Mouse (Mus musculus) liver, embryonic 13.5 days (tissue): ENCODE measurements around the gene Rapsn. TPM values are rescaled to one million over a fixed set of nuclear protein-coding genes. Genes with fewer than 3 reads are reported as not detected.
"Not testable (repeated sequence)": the region's sequence is repeated elsewhere in the genome, so short reads cannot be mapped to it uniquely, and the experiment has no call there.

Source experiments
- ATAC-seq: fragments of 200-750 bp; cut with Nextera tagmentation; 2 replicates; pipeline ENCODE4 v1.8.0; 2017; ENCODE audit warnings: low read depth, mild to moderate bottlenecking, moderate number of reproducible peaks, moderate library complexity
- DNase-seq: peaks from one replicate; pipeline ENCODE4 v3.0.0; 2022
- H3K27ac ChIP-seq: fragments of 300-500 bp; sonication (generic); 2 replicates; pipeline ENCODE4 v1.5.1; 2015; ENCODE audit warnings: moderate library complexity, mild to moderate bottlenecking, inconsistent platforms
- H3K27me3 ChIP-seq: fragments of 300-500 bp; sonication (generic); 2 replicates; pipeline ENCODE4 v1.6.1; 2015; ENCODE audit warnings: mild to moderate bottlenecking, inconsistent platforms
- H3K36me3 ChIP-seq: fragments of 300-500 bp; sonication (generic); 2 replicates; pipeline ENCODE4 v1.6.1; 2015; ENCODE audit warnings: mild to moderate bottlenecking, inconsistent platforms
- H3K4me1 ChIP-seq: fragments of 300-500 bp; sonication (generic); replicated peaks from 2 replicates; pipeline ENCODE4 v1.6.1; 2015; ENCODE audit warnings: inconsistent platforms
- H3K4me2 ChIP-seq: fragments of 300-500 bp; sonication (generic); 2 replicates; pipeline ENCODE4 v1.6.1; 2015; ENCODE audit warnings: inconsistent platforms, mild to moderate bottlenecking, moderate library complexity
- H3K4me3 ChIP-seq: fragments of 300-500 bp; sonication (generic); replicated peaks from 2 replicates; pipeline ENCODE4 v1.5.1; 2015; ENCODE audit warnings: mild to moderate bottlenecking, inconsistent platforms
- H3K9ac ChIP-seq: fragments of 300-500 bp; sonication (generic); 2 replicates; pipeline ENCODE4 v1.6.1; 2015; ENCODE audit warnings: mild to moderate bottlenecking, inconsistent platforms
- H3K9me3 ChIP-seq: fragments of 300-500 bp; sonication (generic); replicated peaks from 2 replicates; pipeline ENCODE4 v1.6.1; 2016; ENCODE audit warnings: inconsistent platforms
- WGBS: fragments of 180-500 bp; shearing (Covaris S2); methylation state at CpG from one replicate; pipeline ENCODE4 v1.1.7; 2015; ENCODE audit not compliant: insufficient replicate concordance; 5-methylcytosine and 5-hydroxymethylcytosine counted together
- polyA plus RNA-seq: library from polyadenylated mRNA; unstranded; fragments of >200 nt; fragmentation: Nextera tagmentation; extraction: Ambion mirVana; gene quantifications from 2 replicates; pipeline ENCODE4 v1.2.1, GENCODE M21; 2015

Gene Rapsn
- 0.69 and 1.00 TPM in 2 replicates for polyA plus RNA-seq

GRCm38 (mm10) chr2:91035385-91035784 is at the start of gene Rapsn:
Gene Rapsn, plus strand, starts transcription at chr2:91035620.
- Histone ChIP-seq H3K4me2 (no peak within 1 kb of the TSS), H3K9ac (no peak within 1 kb of the TSS), H3K4me1 (0 out of 2 replicates have a peak, but pooled peaks cover 7% of the 10 kb centered on the region), H3K27me3 (no peaks in the 10 kb centered on the region), H3K36me3 (no peaks in the 10 kb centered on the region), H3K27ac (no peak within 1 kb of the TSS), H3K9me3 (no peaks in the 10 kb centered on the region), H3K4me3 (no peak within 1 kb of the TSS)
- WGBS: 64% methylated on average over 9 of the region's 9 CpGs
- DNase-seq: no peak
- ATAC-seq: no peak

DNA sequence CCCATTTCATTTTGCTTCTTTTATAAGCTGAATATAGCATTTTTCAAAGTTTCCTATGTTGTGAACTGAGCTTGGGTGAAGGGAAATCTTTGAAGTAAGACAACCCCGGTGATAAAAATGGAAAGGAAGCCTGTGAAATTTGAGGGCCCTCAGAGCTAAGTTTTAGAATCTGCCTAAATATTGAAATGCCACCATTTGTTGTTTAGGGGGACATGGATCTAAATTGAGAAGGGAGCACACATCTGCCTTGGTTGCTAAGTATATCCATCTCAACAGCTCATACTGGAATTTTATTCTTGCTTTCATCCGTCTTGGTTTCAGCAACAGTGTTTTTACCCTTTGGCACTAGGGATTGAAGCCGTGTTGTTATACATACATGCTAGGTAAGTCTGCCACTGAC is 49.4 kb upstream of the Rapsn start:
- H3K9me3 ChIP-seq: no peaks in the 10 kb centered on the region
- no peak for DNase-seq
- no peak overlapping the region for H3K4me2 ChIP-seq
- no peaks in the 10 kb centered on the region for H3K27me3 ChIP-seq
- H3K36me3 ChIP-seq: peaks cover 6% of the 10 kb centered on the region; the same call in 1 of the 2 replicates
- no peak overlapping the region for H3K9ac ChIP-seq
- H3K4me3 ChIP-seq: no peak overlapping the region
- H3K27ac ChIP-seq: no peak overlapping the region
- WGBS: 86% methylated on average over 3 of the region's 3 CpGs
- H3K4me1 ChIP-seq: peaks cover 20% of the 10 kb centered on the region; the same call in 1 of the 2 replicates
- no peak for ATAC-seq

- DNase-seq (no peak), ATAC-seq (no peak)
- Histone ChIP-seq H3K36me3 (peaks cover 89% of the 10 kb centered on the region), H3K27ac (no peak overlapping the region), H3K27me3 (no peaks in the 10 kb centered on the region), H3K4me1 (no peaks in the 10 kb centered on the region), H3K9me3 (no peaks in the 10 kb centered on the region), H3K9ac (no peak overlapping the region), H3K4me3 (no peak overlapping the region), H3K4me2 (no peak overlapping the region)
- 96% methylated on average over 8 of the region's 8 CpGs for WGBS
These were observed 26.9 kb upstream of the Rapsn start for GRCm38 (mm10) chr2:91008536-91008935.

- Histone ChIP-seq H3K27me3 (no peaks in the 10 kb centered on the region), H3K9ac (no peak overlapping the region), H3K4me1 (peaks cover 11% of the 10 kb centered on the region), H3K36me3 (peaks cover 91% of the 10 kb centered on the region), H3K4me2 (no peak overlapping the region), H3K4me3 (no peak overlapping the region), H3K27ac (no peak overlapping the region; the same call in 1 of the 2 replicates), H3K9me3 (no peaks in the 10 kb centered on the region)
- DNase-seq: no peak
- WGBS: 84% methylated on average over 2 of the region's 2 CpGs
- ATAC-seq: no peak
These were observed 21.5 kb upstream of the Rapsn start for GRCm38 (mm10) chr2:91013881-91014280.

- no peaks in the 10 kb centered on the region for H3K9me3 ChIP-seq
- peaks cover 11% of the 10 kb centered on the region for H3K4me1 ChIP-seq
- peak overlapping the region; percentile 29; the same call in 1 of the 2 replicates for H3K27ac ChIP-seq
- DNase-seq (no peak), ATAC-seq (no peak)
- no peak overlapping the region for H3K9ac ChIP-seq
- WGBS: 83% methylated on average over 4 of the region's 4 CpGs
- H3K4me3 ChIP-seq: no peak overlapping the region
- peaks cover 85% of the 10 kb centered on the region for H3K36me3 ChIP-seq
- H3K27me3 ChIP-seq: no peaks in the 10 kb centered on the region
- H3K4me2 ChIP-seq: no peak overlapping the region
These were observed 20.0 kb upstream of the Rapsn start for GRCm38 (mm10) chr2:91015386-91015785.

- no peak overlapping the region for H3K4me2 ChIP-seq
- no peak for ATAC-seq
- no peaks in the 10 kb centered on the region for H3K9me3 ChIP-seq
- H3K27ac ChIP-seq: no peak overlapping the region
- no peaks in the 10 kb centered on the region for H3K27me3 ChIP-seq
- peaks cover 81% of the 10 kb centered on the region for H3K36me3 ChIP-seq
- no peak for DNase-seq
- no peak overlapping the region for H3K9ac ChIP-seq
- WGBS: 88% methylated on average over 8 of the region's 8 CpGs
- peaks cover 14% of the 10 kb centered on the region for H3K4me1 ChIP-seq
- H3K4me3 ChIP-seq: no peak overlapping the region
These were observed 17.2 kb upstream of the Rapsn start for GRCm38 (mm10) chr2:91018061-91018788.

DNA sequence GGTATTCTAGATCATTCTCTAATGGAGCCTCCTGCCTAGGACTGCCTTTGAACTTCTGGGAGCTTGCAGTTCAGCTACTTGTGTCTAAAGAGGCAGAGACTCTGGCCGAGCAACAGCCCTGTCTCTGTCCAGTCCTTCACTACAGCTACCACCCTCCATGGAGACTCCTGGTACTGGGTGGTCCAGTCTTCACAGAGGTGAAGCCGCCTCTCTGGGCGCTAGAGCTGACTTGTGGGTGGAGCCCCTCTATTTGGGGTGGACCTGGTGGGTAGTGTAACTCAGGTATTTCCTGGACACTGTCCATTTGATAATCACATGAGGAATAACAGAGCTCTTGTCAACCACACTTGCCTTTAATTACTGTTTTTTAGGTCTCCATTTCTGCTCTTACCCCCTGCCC is 15.5 kb upstream of the Rapsn start:
- no peaks in the 10 kb centered on the region for H3K27me3 ChIP-seq
- H3K27ac ChIP-seq: peak overlapping the region; percentile 9; the same call in 1 of the 2 replicates
- no peaks in the 10 kb centered on the region for H3K9me3 ChIP-seq
- WGBS: 88% methylated on average over 3 of the region's 3 CpGs
- ATAC-seq: no peak
- no peak for DNase-seq
- H3K9ac ChIP-seq: no peak overlapping the region
- no peak overlapping the region for H3K4me2 ChIP-seq
- no peak overlapping the region for H3K4me3 ChIP-seq
- peaks cover 31% of the 10 kb centered on the region for H3K4me1 ChIP-seq
- peaks cover 73% of the 10 kb centered on the region for H3K36me3 ChIP-seq

- not testable (repeated sequence) for H3K4me2 ChIP-seq, H3K9me3 ChIP-seq, H3K27ac ChIP-seq, DNase-seq, H3K4me3 ChIP-seq, H3K27me3 ChIP-seq, H3K9ac ChIP-seq, ATAC-seq
- Histone ChIP-seq H3K36me3 (peaks cover 52% of the 10 kb centered on the region), H3K4me1 (peaks cover 45% of the 10 kb centered on the region)
- 94% methylated on average over 7 of the region's 7 CpGs for WGBS
These were observed 13.2 kb upstream of the Rapsn start for GRCm38 (mm10) chr2:91022266-91022665.

- ATAC-seq (no peak), DNase-seq (no peak)
- no peaks in the 10 kb centered on the region for H3K9me3 ChIP-seq
- H3K4me2 ChIP-seq: no peak overlapping the region
- no peak overlapping the region for H3K4me3 ChIP-seq
- H3K27me3 ChIP-seq: no peaks in the 10 kb centered on the region
- peaks cover 53% of the 10 kb centered on the region for H3K4me1 ChIP-seq
- no peak overlapping the region for H3K9ac ChIP-seq
- H3K27ac ChIP-seq: peak overlapping the region; percentile 91
- peaks cover 43% of the 10 kb centered on the region for H3K36me3 ChIP-seq
- whole genome bisulfite sequencing: 53% methylated on average over 2 of the region's 2 CpGs
These were observed 12.3 kb upstream of the Rapsn start for GRCm38 (mm10) chr2:91023131-91023530.

DNA sequence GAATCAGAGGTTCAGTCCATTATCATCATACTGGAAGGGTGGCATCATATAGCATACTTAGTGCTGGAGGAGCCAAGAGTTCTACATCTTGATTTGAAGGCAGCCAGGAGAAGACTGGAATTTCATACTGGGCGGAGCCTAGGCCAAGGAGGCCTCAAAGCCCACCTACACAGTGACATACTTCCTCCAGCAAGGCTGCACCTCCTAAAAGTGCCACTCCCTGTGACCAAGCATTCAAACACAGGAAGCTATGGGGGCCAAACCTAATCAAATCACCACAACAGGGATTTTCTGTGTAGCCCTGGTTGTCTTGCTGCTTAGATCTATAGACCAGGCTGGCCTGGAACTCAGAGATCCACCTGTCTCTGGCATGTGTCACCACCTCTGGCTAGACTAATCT is 11.5 kb upstream of the Rapsn start:
- Histone ChIP-seq H3K4me3 (no peak overlapping the region), H3K9me3 (no peaks in the 10 kb centered on the region), H3K36me3 (peaks cover 39% of the 10 kb centered on the region), H3K4me2 (peak overlapping the region; percentile 76; the same call in 1 of the 2 replicates), H3K4me1 (peaks cover 59% of the 10 kb centered on the region), H3K27me3 (no peaks in the 10 kb centered on the region), H3K27ac (peak overlapping the region; percentile 91), H3K9ac (no peak overlapping the region)
- peak; percentile 38 for DNase-seq
- ATAC-seq: peak; percentile 45
- 60% methylated on average over 1 of the region's 1 CpGs for WGBS

DNA sequence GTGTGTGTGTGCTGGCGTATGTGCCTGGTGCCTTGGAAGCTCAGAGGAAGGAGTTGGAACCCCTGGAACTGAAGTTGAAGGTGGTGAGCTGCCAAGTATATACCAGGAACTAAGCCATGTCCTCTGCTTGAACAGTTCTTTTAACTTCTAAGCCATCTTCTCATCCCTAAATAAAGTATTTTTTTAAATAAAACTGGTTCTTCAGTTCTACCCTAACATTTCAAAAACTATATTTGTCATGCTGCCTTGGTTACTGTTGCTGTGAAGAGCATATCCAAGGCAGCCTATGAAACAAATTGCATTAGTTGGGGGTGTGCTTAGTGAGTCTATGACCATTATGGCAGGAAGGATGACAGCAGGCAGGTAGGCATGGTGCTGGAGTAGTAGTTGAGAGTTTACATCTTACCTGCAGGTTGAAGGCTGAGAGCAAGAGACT is 10.3 kb upstream of the Rapsn start:
- Histone ChIP-seq H3K4me3 (peak overlapping the region; percentile 64), H3K27me3 (no peaks in the 10 kb centered on the region), H3K27ac (peak overlapping the region; percentile 91), H3K9me3 (no peaks in the 10 kb centered on the region), H3K4me2 (peak overlapping the region; percentile 76), H3K4me1 (peaks cover 62% of the 10 kb centered on the region), H3K9ac (peak overlapping the region; percentile 67), H3K36me3 (peaks cover 33% of the 10 kb centered on the region)
- no peak for DNase-seq
- WGBS: 94% methylated on average over 1 of the region's 1 CpGs
- no peak for ATAC-seq

- DNase-seq (peak; percentile 44), ATAC-seq (peak; percentile 85)
- WGBS: 39% methylated on average over 1 of the region's 1 CpGs
- Histone ChIP-seq H3K4me3 (peak overlapping the region; percentile 64), H3K9me3 (no peaks in the 10 kb centered on the region), H3K4me1 (peaks cover 70% of the 10 kb centered on the region), H3K27me3 (no peaks in the 10 kb centered on the region), H3K36me3 (peaks cover 20% of the 10 kb centered on the region), H3K4me2 (peak overlapping the region; percentile 76), H3K9ac (peak overlapping the region; percentile 76), H3K27ac (peak overlapping the region; percentile 91)
These were observed 8.9 kb upstream of the Rapsn start for GRCm38 (mm10) chr2:91026491-91026890.
